Mouse (Mus musculus): ENCODE results near the gene Fut7. TPM values are rescaled to one million over a fixed set of nuclear protein-coding genes. Genes with fewer than 3 reads are reported as not detected.

Gene Fut7
- polyA plus RNA-seq, 1 experiment = 9.6 TPM

GRCm38 (mm10) chr2:25468962-25469915 lies 46.2 kb downstream of the Fut7 start:
- Histone ChIP-seq H3K4me3 (ENCODE audit: insufficient read depth, low read length) (no peak overlapping the region), H3K27ac (ENCODE audit: insufficient read depth, low read depth, low read length) (no peak overlapping the region), H3K4me1 (ENCODE audit: control insufficient read depth, insufficient read depth, low read length) (peaks cover 5% of the 10 kb centered on the region; the same call in 1 of the 2 replicates)
- TF ChIP-seq POLR2A (IDR thresholded peaks at IDR 0.05; ENCODE audit: borderline replicate concordance, low read depth, low read length) (no peak), CTCF (IDR thresholded peaks at IDR 0.05; ENCODE audit: low read depth, low read length) (no peak)

- Histone ChIP-seq H3K27ac (ENCODE audit: insufficient read depth, low read depth, low read length) (no peak within 1 kb of the TSS), H3K4me1 (ENCODE audit: control insufficient read depth, insufficient read depth, low read length) (peaks cover 5% of the 10 kb centered on the region; the same call in 1 of the 2 replicates), H3K4me3 (ENCODE audit: insufficient read depth, low read length) (no peak within 1 kb of the TSS)
- no peak for TF ChIP-seq CTCF (IDR thresholded peaks at IDR 0.05; ENCODE audit: low read depth, low read length)
- no peak for TF ChIP-seq POLR2A (IDR thresholded peaks at IDR 0.05; ENCODE audit: borderline replicate concordance, low read depth, low read length)
Observed at GRCm38 (mm10) chr2:25469969-25470368, 46.9 kb downstream of the Fut7 start, which contains the start of gene Ptgds. TSS of gene Ptgds (minus strand) at chr2:25470046.

DNA sequence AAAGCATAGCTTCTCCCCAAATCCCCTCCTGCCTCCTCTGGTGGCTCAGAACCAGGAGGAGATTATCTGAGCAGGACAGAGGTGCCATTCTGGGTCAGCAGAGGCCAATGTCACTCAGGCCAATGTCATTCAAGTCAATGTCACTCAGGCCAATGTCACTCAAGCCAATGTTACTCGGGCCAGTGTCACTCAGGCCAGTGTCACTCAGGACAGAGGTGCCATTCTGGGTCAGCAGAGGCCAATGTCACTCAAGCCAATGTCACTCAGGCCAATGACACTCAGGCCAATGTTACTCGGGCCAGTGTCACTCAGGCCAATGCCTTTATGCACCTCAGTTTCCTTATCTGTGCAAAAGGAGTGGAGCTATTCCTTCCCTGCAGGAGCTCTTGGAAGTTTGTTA lies 49.5 kb downstream of the Fut7 start:
- no peak overlapping the region for H3K4me3 ChIP-seq (ENCODE audit: insufficient read depth, low read length)
- no peak for TF ChIP-seq POLR2A (IDR thresholded peaks at IDR 0.05; ENCODE audit: borderline replicate concordance, low read depth, low read length)
- TF ChIP-seq CTCF (IDR thresholded peaks at IDR 0.05; ENCODE audit: low read depth, low read length) = no peak
- no peak overlapping the region for H3K27ac ChIP-seq (ENCODE audit: insufficient read depth, low read depth, low read length)
- no peaks in the 10 kb centered on the region for H3K4me1 ChIP-seq (ENCODE audit: control insufficient read depth, insufficient read depth, low read length)

Other genes with a start within 250 kb of the Fut7 start
- gene Nrarp, start 242.5 kb upstream of the Fut7 start, polyA plus RNA-seq (2012; ENCODE audit: insufficient read depth, insufficient read length, missing spikeins) = not detected in 2 replicates
- gene Tor4a, start 226.4 kb upstream of the Fut7 start, polyA plus RNA-seq (2012; ENCODE audit: insufficient read depth, insufficient read length, missing spikeins) = 72.2 and 73.2 TPM in 2 replicates
- 33.3 and 35.7 TPM in 2 replicates for gene Nelfb, start 211.8 kb upstream of the Fut7 start, polyA plus RNA-seq (2012; ENCODE audit: insufficient read depth, insufficient read length, missing spikeins)
- not detected in 2 replicates for gene Stpg3, start 208.6 kb upstream of the Fut7 start, polyA plus RNA-seq (2012; ENCODE audit: insufficient read depth, insufficient read length, missing spikeins)
- not detected in 2 replicates for gene Fam166a, start 204.5 kb upstream of the Fut7 start, polyA plus RNA-seq (2012; ENCODE audit: insufficient read depth, insufficient read length, missing spikeins)
- 124 and 135 TPM in 2 replicates for gene Tubb4b, start 198.6 kb upstream of the Fut7 start, polyA plus RNA-seq (2012; ENCODE audit: insufficient read depth, insufficient read length, missing spikeins)
- not detected in 2 replicates for gene Slc34a3, start 188.9 kb upstream of the Fut7 start, polyA plus RNA-seq (2012; ENCODE audit: insufficient read depth, insufficient read length, missing spikeins)
- gene Rnf224, start 186.5 kb upstream of the Fut7 start, polyA plus RNA-seq (2012; ENCODE audit: insufficient read depth, insufficient read length, missing spikeins) = not detected in 2 replicates
- gene Rnf208, start 181.0 kb upstream of the Fut7 start, polyA plus RNA-seq (2012; ENCODE audit: insufficient read depth, insufficient read length, missing spikeins) = 0.66 TPM in 1 of 2 replicates, not detected in the other
- not detected in 2 replicates for gene Cysrt1, start 180.8 kb upstream of the Fut7 start, polyA plus RNA-seq (2012; ENCODE audit: insufficient read depth, insufficient read length, missing spikeins)
- gene AL732309.1, start 176.4 kb upstream of the Fut7 start, polyA plus RNA-seq (2012; ENCODE audit: insufficient read depth, insufficient read length, missing spikeins) = 1.3 and 6.1 TPM in 2 replicates
- 18.1 and 20.4 TPM in 2 replicates for gene Tmem203, start 167.8 kb upstream of the Fut7 start, polyA plus RNA-seq (2012; ENCODE audit: insufficient read depth, insufficient read length, missing spikeins)
- gene Tprn, start 160.6 kb upstream of the Fut7 start, polyA plus RNA-seq (2012; ENCODE audit: insufficient read depth, insufficient read length, missing spikeins) = 8.8 and 10.2 TPM in 2 replicates
- gene Ssna1, start 150.8 kb upstream of the Fut7 start, polyA plus RNA-seq (2012; ENCODE audit: insufficient read depth, insufficient read length, missing spikeins) = 55.1 and 59.7 TPM in 2 replicates
- gene Anapc2, start 150.8 kb upstream of the Fut7 start, polyA plus RNA-seq (2012; ENCODE audit: insufficient read depth, insufficient read length, missing spikeins) = 84.0 and 89.6 TPM in 2 replicates
- not detected in 2 replicates for gene Tmem210, start 135.1 kb upstream of the Fut7 start, polyA plus RNA-seq (2012; ENCODE audit: insufficient read depth, insufficient read length, missing spikeins)
- gene Lrrc26, start 133.4 kb upstream of the Fut7 start, polyA plus RNA-seq (2012; ENCODE audit: insufficient read depth, insufficient read length, missing spikeins) = not detected in 2 replicates
- gene Grin1, start 104.1 kb upstream of the Fut7 start, polyA plus RNA-seq (2012; ENCODE audit: insufficient read depth, insufficient read length, missing spikeins) = 0.79 TPM in 1 of 2 replicates, not detected in the other
- 36.1 and 43.5 TPM in 2 replicates for gene Man1b1, start 90.9 kb upstream of the Fut7 start, polyA plus RNA-seq (2012; ENCODE audit: insufficient read depth, insufficient read length, missing spikeins)
- 93.4 and 99.0 TPM in 2 replicates for gene Dpp7, start 66.9 kb upstream of the Fut7 start, polyA plus RNA-seq (2012; ENCODE audit: insufficient read depth, insufficient read length, missing spikeins)
- 175 and 203 TPM in 2 replicates for gene Uap1l1, start 57.6 kb upstream of the Fut7 start, polyA plus RNA-seq (2012; ENCODE audit: insufficient read depth, insufficient read length, missing spikeins)
- gene Sapcd2, start 50.9 kb upstream of the Fut7 start, polyA plus RNA-seq (2012; ENCODE audit: insufficient read depth, insufficient read length, missing spikeins) = 7.2 and 8.0 TPM in 2 replicates
- gene Entpd2, start 27.4 kb upstream of the Fut7 start, polyA plus RNA-seq (2012; ENCODE audit: insufficient read depth, insufficient read length, missing spikeins) = not detected in 2 replicates
- 5.0 and 6.6 TPM in 2 replicates for gene Npdc1, start 23.9 kb upstream of the Fut7 start, polyA plus RNA-seq (2012; ENCODE audit: insufficient read depth, insufficient read length, missing spikeins)
- gene Abca2, start 5.4 kb downstream of the Fut7 start, polyA plus RNA-seq (2012; ENCODE audit: insufficient read depth, insufficient read length, missing spikeins) = 14.9 and 16.4 TPM in 2 replicates
- not detected in 2 replicates for gene Clic3, start 33.6 kb downstream of the Fut7 start, polyA plus RNA-seq (2012; ENCODE audit: insufficient read depth, insufficient read length, missing spikeins)
- 22.4 and 26.2 TPM in 2 replicates for gene Paxx, start 37.8 kb downstream of the Fut7 start, polyA plus RNA-seq (2012; ENCODE audit: insufficient read depth, insufficient read length, missing spikeins)
- not detected in 2 replicates for gene Ptgds, start 46.8 kb downstream of the Fut7 start, polyA plus RNA-seq (2012; ENCODE audit: insufficient read depth, insufficient read length, missing spikeins)
- gene Lcn12, start 70.6 kb downstream of the Fut7 start, polyA plus RNA-seq (2012; ENCODE audit: insufficient read depth, insufficient read length, missing spikeins) = not detected in 2 replicates
- gene Fbxw5, start 77.5 kb downstream of the Fut7 start, polyA plus RNA-seq (2012; ENCODE audit: insufficient read depth, insufficient read length, missing spikeins) = 35.0 and 35.4 TPM in 2 replicates
- gene C8g, start 78.5 kb downstream of the Fut7 start, polyA plus RNA-seq (2012; ENCODE audit: insufficient read depth, insufficient read length, missing spikeins) = 1.8 TPM in 1 of 2 replicates, not detected in the other
- 14.8 and 15.5 TPM in 2 replicates for gene Traf2, start 123.7 kb downstream of the Fut7 start, polyA plus RNA-seq (2012; ENCODE audit: insufficient read depth, insufficient read length, missing spikeins)
- gene Edf1, start 134.6 kb downstream of the Fut7 start, polyA plus RNA-seq (2012; ENCODE audit: insufficient read depth, insufficient read length, missing spikeins) = 142 and 160 TPM in 2 replicates
- gene Mamdc4, start 151.6 kb downstream of the Fut7 start, polyA plus RNA-seq (2012; ENCODE audit: insufficient read depth, insufficient read length, missing spikeins) = 0.60 and 1.3 TPM in 2 replicates
- 20.0 and 23.0 TPM in 2 replicates for gene Phpt1, start 152.0 kb downstream of the Fut7 start, polyA plus RNA-seq (2012; ENCODE audit: insufficient read depth, insufficient read length, missing spikeins)
- 0.11 and 0.21 TPM in 2 replicates for gene Ajm1, start 158.5 kb downstream of the Fut7 start, polyA plus RNA-seq (2012; ENCODE audit: insufficient read depth, insufficient read length, missing spikeins)
- 76.0 and 76.9 TPM in 2 replicates for gene Rabl6, start 185.3 kb downstream of the Fut7 start, polyA plus RNA-seq (2012; ENCODE audit: insufficient read depth, insufficient read length, missing spikeins)
- gene Ccdc183, start 194.4 kb downstream of the Fut7 start, polyA plus RNA-seq (2012; ENCODE audit: insufficient read depth, insufficient read length, missing spikeins) = not detected in 2 replicates
- gene Tmem141, start 198.7 kb downstream of the Fut7 start, polyA plus RNA-seq (2012; ENCODE audit: insufficient read depth, insufficient read length, missing spikeins) = 51.6 and 54.3 TPM in 2 replicates
- gene Fcna, start 204.8 kb downstream of the Fut7 start, polyA plus RNA-seq (2012; ENCODE audit: insufficient read depth, insufficient read length, missing spikeins) = 18.6 and 21.5 TPM in 2 replicates
- not detected in 2 replicates for gene Lcn8, start 229.9 kb downstream of the Fut7 start, polyA plus RNA-seq (2012; ENCODE audit: insufficient read depth, insufficient read length, missing spikeins)
- not detected in 2 replicates for gene Lcn5, start 234.7 kb downstream of the Fut7 start, polyA plus RNA-seq (2012; ENCODE audit: insufficient read depth, insufficient read length, missing spikeins)

Measured in bone marrow macrophage, adult 2 months (primary cell).